Mouse (Mus musculus): ENCODE results near the gene Wipi1. TPM values are rescaled to one million over a fixed set of nuclear protein-coding genes. Genes with fewer than 3 reads are reported as not detected.

Gene Wipi1
- polyA plus RNA-seq, 1 experiment = 29.9 TPM

GRCm38 (mm10) chr11:109564466-109565214, 47.1 kb downstream of the Wipi1 start:
- TF ChIP-seq POLR2A (IDR thresholded peaks at IDR 0.05; ENCODE audit: control insufficient read depth, low read depth, low read length) = no peak
- TF ChIP-seq CTCF (IDR thresholded peaks at IDR 0.05; ENCODE audit: control insufficient read depth, insufficient read depth, insufficient replicate concordance, low read depth, low read length) = no peak
- no peaks in the 10 kb centered on the region for H3K27me3 ChIP-seq (ENCODE audit: control insufficient read depth, insufficient read depth, low read length)
- H3K4me1 ChIP-seq (ENCODE audit: control insufficient read depth, insufficient read depth, low read length) = no peaks in the 10 kb centered on the region
- no peak overlapping the region for H3K4me3 ChIP-seq (ENCODE audit: control insufficient read depth, low read depth, low read length)
- peak overlapping the region; percentile 71 for H3K27ac ChIP-seq (ENCODE audit: control insufficient read depth, insufficient read depth, low read depth, low read length)
- H3K36me3 ChIP-seq (ENCODE audit: control insufficient read depth, insufficient read depth, low read length) = no peaks in the 10 kb centered on the region

GRCm38 (mm10) chr11:109563708-109564107, 48.1 kb downstream of the Wipi1 start:
- TF ChIP-seq CTCF (IDR thresholded peaks at IDR 0.05; ENCODE audit: control insufficient read depth, insufficient read depth, insufficient replicate concordance, low read depth, low read length) (no peak), POLR2A (IDR thresholded peaks at IDR 0.05; ENCODE audit: control insufficient read depth, low read depth, low read length) (no peak)
- H3K36me3 ChIP-seq (ENCODE audit: control insufficient read depth, insufficient read depth, low read length) = no peaks in the 10 kb centered on the region
- no peak overlapping the region for H3K27ac ChIP-seq (ENCODE audit: control insufficient read depth, insufficient read depth, low read depth, low read length)
- no peaks in the 10 kb centered on the region for H3K4me1 ChIP-seq (ENCODE audit: control insufficient read depth, insufficient read depth, low read length)
- no peak overlapping the region for H3K4me3 ChIP-seq (ENCODE audit: control insufficient read depth, low read depth, low read length)
- no peaks in the 10 kb centered on the region for H3K27me3 ChIP-seq (ENCODE audit: control insufficient read depth, insufficient read depth, low read length)

GRCm38 (mm10) chr11:109561445-109561844, 50.3 kb downstream of the Wipi1 start:
- no peak for TF ChIP-seq POLR2A (IDR thresholded peaks at IDR 0.05; ENCODE audit: control insufficient read depth, low read depth, low read length)
- TF ChIP-seq CTCF (IDR thresholded peaks at IDR 0.05; ENCODE audit: control insufficient read depth, insufficient read depth, insufficient replicate concordance, low read depth, low read length) = no peak
- H3K4me1 ChIP-seq (ENCODE audit: control insufficient read depth, insufficient read depth, low read length) = no peaks in the 10 kb centered on the region
- no peaks in the 10 kb centered on the region for H3K27me3 ChIP-seq (ENCODE audit: control insufficient read depth, insufficient read depth, low read length)
- no peak overlapping the region for H3K4me3 ChIP-seq (ENCODE audit: control insufficient read depth, low read depth, low read length)
- H3K27ac ChIP-seq (ENCODE audit: control insufficient read depth, insufficient read depth, low read depth, low read length) = no peak overlapping the region
- no peaks in the 10 kb centered on the region for H3K36me3 ChIP-seq (ENCODE audit: control insufficient read depth, insufficient read depth, low read length)

GRCm38 (mm10) chr11:109560793-109561257, 50.9 kb downstream of the Wipi1 start:
- TF ChIP-seq CTCF (IDR thresholded peaks at IDR 0.05; ENCODE audit: control insufficient read depth, insufficient read depth, insufficient replicate concordance, low read depth, low read length) = no peak
- TF ChIP-seq POLR2A (IDR thresholded peaks at IDR 0.05; ENCODE audit: control insufficient read depth, low read depth, low read length) = no peak
- Histone ChIP-seq H3K27me3 (ENCODE audit: control insufficient read depth, insufficient read depth, low read length) (no peaks in the 10 kb centered on the region), H3K4me1 (ENCODE audit: control insufficient read depth, insufficient read depth, low read length) (no peaks in the 10 kb centered on the region), H3K36me3 (ENCODE audit: control insufficient read depth, insufficient read depth, low read length) (no peaks in the 10 kb centered on the region), H3K4me3 (ENCODE audit: control insufficient read depth, low read depth, low read length) (no peak overlapping the region), H3K27ac (ENCODE audit: control insufficient read depth, insufficient read depth, low read depth, low read length) (no peak overlapping the region)

GRCm38 (mm10) chr11:109559241-109559640, 52.5 kb downstream of the Wipi1 start:
- no peak overlapping the region for H3K27ac ChIP-seq (ENCODE audit: control insufficient read depth, insufficient read depth, low read depth, low read length)
- no peak overlapping the region for H3K4me3 ChIP-seq (ENCODE audit: control insufficient read depth, low read depth, low read length)
- H3K4me1 ChIP-seq (ENCODE audit: control insufficient read depth, insufficient read depth, low read length) = no peaks in the 10 kb centered on the region
- TF ChIP-seq CTCF (IDR thresholded peaks at IDR 0.05; ENCODE audit: control insufficient read depth, insufficient read depth, insufficient replicate concordance, low read depth, low read length) (no peak), POLR2A (IDR thresholded peaks at IDR 0.05; ENCODE audit: control insufficient read depth, low read depth, low read length) (no peak)
- H3K36me3 ChIP-seq (ENCODE audit: control insufficient read depth, insufficient read depth, low read length) = no peaks in the 10 kb centered on the region
- H3K27me3 ChIP-seq (ENCODE audit: control insufficient read depth, insufficient read depth, low read length) = no peaks in the 10 kb centered on the region

- TF ChIP-seq POLR2A (IDR thresholded peaks at IDR 0.05; ENCODE audit: control insufficient read depth, low read depth, low read length) (no peak), CTCF (IDR thresholded peaks at IDR 0.05; ENCODE audit: control insufficient read depth, insufficient read depth, insufficient replicate concordance, low read depth, low read length) (no peak)
- no peaks in the 10 kb centered on the region for H3K27me3 ChIP-seq (ENCODE audit: control insufficient read depth, insufficient read depth, low read length)
- no peaks in the 10 kb centered on the region for H3K36me3 ChIP-seq (ENCODE audit: control insufficient read depth, insufficient read depth, low read length)
- H3K4me1 ChIP-seq (ENCODE audit: control insufficient read depth, insufficient read depth, low read length) = no peaks in the 10 kb centered on the region
- no peak overlapping the region for H3K4me3 ChIP-seq (ENCODE audit: control insufficient read depth, low read depth, low read length)
- no peak overlapping the region for H3K27ac ChIP-seq (ENCODE audit: control insufficient read depth, insufficient read depth, low read depth, low read length)
These were observed 54.3 kb downstream of the Wipi1 start for GRCm38 (mm10) chr11:109557419-109557818.

GRCm38 (mm10) chr11:109556130-109556529, 55.6 kb downstream of the Wipi1 start:
- Histone ChIP-seq H3K4me3 (ENCODE audit: control insufficient read depth, low read depth, low read length) (no peak overlapping the region), H3K36me3 (ENCODE audit: control insufficient read depth, insufficient read depth, low read length) (no peaks in the 10 kb centered on the region), H3K27ac (ENCODE audit: control insufficient read depth, insufficient read depth, low read depth, low read length) (no peak overlapping the region), H3K27me3 (ENCODE audit: control insufficient read depth, insufficient read depth, low read length) (no peaks in the 10 kb centered on the region), H3K4me1 (ENCODE audit: control insufficient read depth, insufficient read depth, low read length) (no peaks in the 10 kb centered on the region)
- TF ChIP-seq CTCF (IDR thresholded peaks at IDR 0.05; ENCODE audit: control insufficient read depth, insufficient read depth, insufficient replicate concordance, low read depth, low read length) = no peak
- no peak for TF ChIP-seq POLR2A (IDR thresholded peaks at IDR 0.05; ENCODE audit: control insufficient read depth, low read depth, low read length)

Data from testis, adult 2 months (tissue).